Mouse (Mus musculus) forebrain, embryonic 16.5 days (tissue): ENCODE measurements around the gene Ovgp1. TPM values are rescaled to one million over a fixed set of nuclear protein-coding genes. Genes with fewer than 3 reads are reported as not detected.

Experiments used
- ATAC-seq: fragments of 200-750 bp; cut with Nextera tagmentation; 2 replicates; pipeline ENCODE4 v1.8.0; 2017; ENCODE audit warnings: mild to moderate bottlenecking, moderate library complexity
- H3K27ac ChIP-seq: fragments of 300-500 bp; sonication (generic); 2 replicates; pipeline ENCODE4 v1.5.1; 2014; ENCODE audit warnings: low read length, control low read depth
- H3K27me3 ChIP-seq: fragments of 300-500 bp; sonication (generic); replicated peaks from 2 replicates; pipeline ENCODE4 v1.6.1; 2014; ENCODE audit warnings: low read length; ENCODE audit not compliant: control insufficient read depth, insufficient read depth
- H3K36me3 ChIP-seq: fragments of 300-500 bp; sonication (generic); 2 replicates; pipeline ENCODE4 v1.6.1; 2014; ENCODE audit not compliant: control insufficient read depth, insufficient read depth
- H3K4me1 ChIP-seq: fragments of 300-500 bp; sonication (generic); replicated peaks from 2 replicates; pipeline ENCODE4 v1.6.1; 2014; ENCODE audit warnings: low read length; ENCODE audit not compliant: control insufficient read depth, insufficient read depth
- H3K4me2 ChIP-seq: fragments of 300-500 bp; sonication (generic); 2 replicates; pipeline ENCODE4 v1.6.1; 2014; ENCODE audit warnings: mild to moderate bottlenecking, low read length, control low read depth
- H3K4me3 ChIP-seq: fragments of 300-500 bp; sonication (generic); replicated peaks from 2 replicates; pipeline ENCODE4 v1.5.1; 2014; ENCODE audit warnings: mild to moderate bottlenecking, low read length, control low read depth
- H3K9ac ChIP-seq: fragments of 300-500 bp; sonication (generic); replicated peaks from 2 replicates; pipeline ENCODE4 v1.6.1; 2014; ENCODE audit warnings: low read depth, low read length, control low read depth
- H3K9me3 ChIP-seq: fragments of 300-500 bp; sonication (generic); 2 replicates; pipeline ENCODE4 v1.6.1; 2016; ENCODE audit warnings: low read length; ENCODE audit not compliant: control insufficient read depth
- WGBS: fragments of 180-500 bp; shearing (Covaris S2); extraction: QIAGEN DNeasy Blood & Tissue Kit; methylation state at CpG from one replicate; pipeline ENCODE4 v1.1.7; 2014; 5-methylcytosine and 5-hydroxymethylcytosine counted together
- polyA plus RNA-seq: library from polyadenylated mRNA; unstranded; fragments of >200 nt; fragmentation: Nextera tagmentation; extraction: Ambion mirVana; gene quantifications from 2 replicates; pipeline ENCODE4 v1.2.1, GENCODE M21; 2015

The Ovgp1 gene
- polyA plus RNA-seq = 3.8 and 3.9 TPM in 2 replicates

DNA sequence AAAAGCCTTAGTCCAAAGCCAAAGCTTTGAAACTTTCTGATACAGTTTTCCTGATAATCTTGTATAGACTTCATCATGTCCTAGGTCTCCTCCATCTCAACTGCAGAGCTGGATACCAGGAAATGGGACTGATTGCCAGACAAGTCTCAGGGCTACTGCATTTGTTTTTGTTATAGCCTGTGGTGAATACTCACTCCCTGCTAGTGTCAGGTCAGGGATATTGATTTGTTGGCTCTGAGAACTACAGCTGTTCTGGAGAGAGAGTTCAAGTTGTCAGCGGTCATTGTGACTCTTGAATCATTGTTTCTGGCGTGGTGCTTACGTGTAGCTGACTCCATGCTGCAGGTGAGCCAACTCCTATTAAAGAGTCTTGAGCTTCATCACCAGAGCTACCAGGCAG lies at the start of gene Ovgp1:
Gene Ovgp1, plus strand, starts transcription at position 301 of the 400 bp plus-strand sequence.
- 81% methylated on average over 3 of the region's 3 CpGs for WGBS
- Histone ChIP-seq H3K4me1 (no peaks in the 10 kb centered on the region), H3K9ac (no peak within 1 kb of the TSS), H3K4me3 (no peak within 1 kb of the TSS), H3K9me3 (no peaks in the 10 kb centered on the region), H3K27ac (no peak within 1 kb of the TSS), H3K36me3 (peaks cover 11% of the 10 kb centered on the region), H3K4me2 (no peak within 1 kb of the TSS), H3K27me3 (no peaks in the 10 kb centered on the region)
- ATAC-seq = no peak

DNA sequence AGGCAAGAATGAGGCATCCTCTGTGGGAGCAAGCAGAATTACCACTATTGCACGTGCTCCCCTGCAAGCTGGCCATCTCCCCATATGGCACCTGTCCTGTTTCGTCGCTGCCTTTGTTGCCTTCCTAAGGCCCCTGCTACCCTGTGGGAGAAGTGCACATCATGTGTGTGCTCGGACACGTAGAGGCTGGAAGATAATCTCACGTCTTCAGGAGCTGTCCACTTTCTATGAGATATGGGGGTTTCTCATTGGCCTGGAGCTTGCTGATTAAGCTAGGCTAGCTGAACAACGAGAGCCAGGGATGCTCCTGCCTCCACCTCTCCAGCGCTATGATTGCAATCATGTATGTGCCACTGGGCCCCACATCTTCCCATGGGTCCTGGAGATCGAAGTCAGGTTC lies 48.9 kb upstream of the Ovgp1 start:
- no peak overlapping the region for H3K9ac ChIP-seq
- no peak overlapping the region for H3K4me3 ChIP-seq
- WGBS = 90% methylated on average over 9 of the region's 9 CpGs
- no peaks in the 10 kb centered on the region for H3K27me3 ChIP-seq
- no peaks in the 10 kb centered on the region for H3K4me1 ChIP-seq
- no peak overlapping the region for H3K27ac ChIP-seq
- ATAC-seq = no peak
- H3K4me2 ChIP-seq = no peak overlapping the region
- H3K9me3 ChIP-seq = no peaks in the 10 kb centered on the region
- H3K36me3 ChIP-seq = no peaks in the 10 kb centered on the region

DNA sequence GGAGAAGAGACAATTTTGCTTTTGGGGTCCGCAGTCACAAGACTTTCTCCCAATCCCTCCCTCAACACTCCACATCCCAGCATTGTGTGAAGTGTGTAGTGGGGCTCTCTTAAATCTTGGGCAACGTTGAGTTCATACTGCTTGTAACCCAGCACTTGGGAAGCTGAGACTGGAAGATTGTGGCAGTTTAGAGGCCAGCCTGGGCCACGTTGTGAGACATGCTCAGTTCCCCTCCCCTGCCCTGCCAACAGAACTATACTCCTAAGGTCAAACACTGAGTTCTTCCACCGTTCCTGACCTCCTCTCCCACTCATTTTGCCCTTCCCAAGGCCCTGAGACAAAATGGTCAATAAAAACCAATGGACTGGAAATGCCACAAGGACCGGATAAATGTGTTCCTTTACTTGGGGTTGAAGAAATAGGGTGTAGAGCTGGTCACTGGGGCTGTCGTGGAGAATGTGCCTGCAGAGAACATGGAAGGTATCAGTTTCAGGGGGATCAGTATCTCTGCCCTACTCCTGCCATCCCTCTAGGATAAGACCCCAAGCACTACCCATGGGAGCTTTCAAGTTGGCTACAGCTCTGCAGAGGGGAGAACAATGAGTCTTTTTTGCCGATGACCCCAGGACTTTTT lies 45.8 kb upstream of the Ovgp1 start:
- Histone ChIP-seq H3K36me3 (no peaks in the 10 kb centered on the region), H3K4me1 (no peaks in the 10 kb centered on the region), H3K4me3 (no peak overlapping the region), H3K9ac (no peak overlapping the region), H3K27me3 (no peaks in the 10 kb centered on the region), H3K4me2 (no peak overlapping the region), H3K9me3 (no peaks in the 10 kb centered on the region), H3K27ac (no peak overlapping the region)
- WGBS = 83% methylated on average over 7 of the region's 7 CpGs
- no peak for ATAC-seq

DNA sequence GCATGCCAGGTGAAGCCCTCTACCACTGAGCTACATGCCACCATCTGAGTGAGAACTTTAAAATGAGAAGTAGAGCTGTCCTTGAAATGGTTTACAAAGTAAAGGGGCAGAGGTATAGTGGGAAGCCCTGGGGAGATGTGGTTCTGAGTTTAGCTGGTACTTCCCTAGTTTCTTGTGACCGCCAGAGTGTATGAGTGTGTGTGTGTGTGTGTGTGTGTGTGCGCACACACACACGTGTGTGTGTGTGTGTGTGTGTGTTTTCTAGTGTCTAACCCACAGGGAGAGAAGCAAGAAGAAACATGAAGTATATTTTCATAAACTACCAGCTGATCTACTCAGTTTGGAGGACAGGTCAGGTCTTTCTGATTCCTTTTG lies 45.3 kb upstream of the Ovgp1 start:
- H3K36me3 ChIP-seq = no peaks in the 10 kb centered on the region
- H3K27ac ChIP-seq = no peak overlapping the region
- WGBS = 82% methylated on average over 3 of the region's 3 CpGs
- no peak overlapping the region for H3K4me2 ChIP-seq
- no peak for ATAC-seq
- H3K27me3 ChIP-seq = no peaks in the 10 kb centered on the region
- H3K9ac ChIP-seq = no peak overlapping the region
- H3K4me1 ChIP-seq = no peaks in the 10 kb centered on the region
- H3K4me3 ChIP-seq = no peak overlapping the region
- no peaks in the 10 kb centered on the region for H3K9me3 ChIP-seq

DNA sequence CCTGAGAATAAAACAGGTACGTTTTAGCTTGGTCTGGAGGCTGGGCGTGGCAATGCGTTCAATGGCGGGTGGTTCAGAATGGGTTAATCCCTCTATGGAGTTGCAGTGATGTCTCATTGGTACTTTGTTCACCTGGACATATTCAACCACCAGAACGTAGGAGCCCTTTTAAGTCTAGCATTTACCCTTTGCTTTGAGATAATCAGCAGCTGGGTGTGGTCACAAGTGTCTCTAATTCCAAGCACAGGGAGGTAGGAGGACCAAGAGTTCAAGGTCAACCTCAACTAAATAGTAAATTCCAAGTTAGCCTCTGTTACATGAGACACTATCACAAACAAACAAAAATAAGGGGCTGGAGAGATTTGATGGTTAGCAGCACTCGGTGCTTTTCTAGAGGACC lies 44.7 kb upstream of the Ovgp1 start:
- no peak for ATAC-seq
- Histone ChIP-seq H3K4me1 (no peaks in the 10 kb centered on the region), H3K9ac (no peak overlapping the region), H3K27me3 (no peaks in the 10 kb centered on the region), H3K4me2 (no peak overlapping the region), H3K9me3 (no peaks in the 10 kb centered on the region), H3K27ac (no peak overlapping the region), H3K36me3 (no peaks in the 10 kb centered on the region), H3K4me3 (no peak overlapping the region)
- 87% methylated on average over 6 of the region's 6 CpGs for WGBS

DNA sequence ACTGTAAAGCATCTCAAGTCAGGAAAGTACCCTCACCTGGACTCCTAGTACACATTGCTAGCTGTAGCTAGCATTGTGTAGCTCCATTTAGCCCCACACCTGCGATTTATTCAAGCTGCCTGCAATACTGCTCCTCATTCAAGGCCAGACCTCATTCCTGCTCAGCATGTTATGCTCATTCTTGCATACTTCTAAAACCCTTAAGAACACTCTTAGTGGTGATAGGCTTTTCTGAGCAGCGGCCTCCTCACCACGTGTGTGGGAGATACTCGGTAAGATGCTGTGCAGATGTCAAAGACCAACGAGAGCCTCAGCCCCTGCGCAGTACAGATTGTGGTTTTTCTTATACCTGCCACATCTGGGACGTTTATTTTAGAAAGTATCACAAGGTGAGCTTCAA lies 43.7 kb upstream of the Ovgp1 start:
- Histone ChIP-seq H3K9me3 (no peaks in the 10 kb centered on the region), H3K4me1 (no peaks in the 10 kb centered on the region), H3K4me3 (no peak overlapping the region), H3K27ac (no peak overlapping the region), H3K4me2 (no peak overlapping the region), H3K36me3 (no peaks in the 10 kb centered on the region), H3K27me3 (no peaks in the 10 kb centered on the region), H3K9ac (no peak overlapping the region)
- 86% methylated on average over 7 of the region's 7 CpGs for WGBS
- ATAC-seq = no peak

DNA sequence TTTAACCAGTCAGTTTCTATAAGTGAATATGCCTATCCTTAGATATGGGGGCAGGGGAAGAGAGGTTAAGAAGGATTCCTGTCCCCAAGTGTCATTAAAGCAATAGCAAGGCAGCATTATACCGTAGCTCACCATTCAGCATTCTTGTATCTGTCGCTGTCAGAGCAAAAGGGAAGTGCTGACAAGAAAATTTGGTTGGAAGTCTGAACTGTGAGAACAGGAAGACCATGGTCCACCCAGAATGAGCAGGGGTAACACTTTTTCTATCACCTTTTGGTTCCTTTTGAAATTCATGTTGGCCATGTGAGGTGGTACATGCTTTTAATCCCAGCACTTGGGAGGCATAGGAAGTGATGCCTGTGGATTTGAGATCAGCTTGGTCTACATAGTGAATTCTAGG lies 42.4 kb upstream of the Ovgp1 start:
- 94% methylated on average over 2 of the region's 2 CpGs for WGBS
- H3K27me3 ChIP-seq = no peaks in the 10 kb centered on the region

DNA sequence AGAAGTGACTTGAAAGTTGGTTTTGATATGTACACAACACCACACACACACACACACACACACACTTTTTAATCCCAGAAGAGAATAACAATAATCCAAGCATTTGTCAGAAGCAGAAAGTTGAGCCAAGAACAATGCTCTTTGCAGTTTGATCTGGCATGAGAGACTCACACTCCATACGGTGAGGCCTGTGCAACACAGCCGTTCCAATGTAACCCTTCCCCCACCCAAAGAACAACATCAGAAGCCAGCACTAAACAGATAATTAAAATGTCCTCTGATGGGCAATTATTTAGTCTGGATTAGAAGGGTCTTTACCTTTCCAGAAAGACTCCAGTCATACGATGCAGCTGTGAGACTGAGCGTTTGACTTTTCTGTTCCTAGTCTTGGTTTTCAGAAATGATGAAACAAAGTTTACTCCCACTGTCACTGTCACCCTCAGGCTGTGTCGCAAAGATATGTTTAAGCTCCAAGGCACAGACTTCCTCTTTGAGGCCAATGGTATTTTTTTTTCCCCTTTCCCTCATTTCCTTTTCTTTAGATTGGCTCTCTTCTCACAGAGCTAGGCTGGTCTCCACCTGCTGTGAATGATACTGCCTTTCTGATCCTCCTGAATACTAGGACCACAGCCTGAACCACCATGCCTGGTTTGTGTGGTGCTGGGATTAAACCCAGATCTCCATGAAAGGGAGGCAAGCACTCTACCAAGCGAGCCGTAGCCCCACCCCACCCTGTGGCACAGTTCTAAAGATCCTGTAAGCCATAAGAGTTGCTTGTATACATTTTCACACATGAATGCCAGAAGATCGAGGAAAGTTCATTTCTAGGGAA lies 41.1 kb upstream of the Ovgp1 start, which contains the start of gene I830077J02Rik:
Gene I830077J02Rik, minus strand, starts transcription at position 425 of the 832 bp plus-strand sequence.
- no peaks in the 10 kb centered on the region for H3K4me1 ChIP-seq
- no peaks in the 10 kb centered on the region for H3K27me3 ChIP-seq
- no peak for ATAC-seq
- 86% methylated on average over 8 of the region's 8 CpGs for whole genome bisulfite sequencing
- no peak within 1 kb of the TSS for H3K4me2 ChIP-seq
- H3K27ac ChIP-seq = no peak within 1 kb of the TSS
- no peak within 1 kb of the TSS for H3K9ac ChIP-seq
- no peak within 1 kb of the TSS for H3K4me3 ChIP-seq
- no peaks in the 10 kb centered on the region for H3K36me3 ChIP-seq
- no peaks in the 10 kb centered on the region for H3K9me3 ChIP-seq

More for the DNA sequence above, 42.4 kb upstream of the Ovgp1 start:
- H3K4me3 ChIP-seq = no peak overlapping the region
- H3K36me3 ChIP-seq = no peaks in the 10 kb centered on the region
- ATAC-seq = no peak
- H3K4me2 ChIP-seq = no peak overlapping the region
- no peak overlapping the region for H3K27ac ChIP-seq
- no peaks in the 10 kb centered on the region for H3K4me1 ChIP-seq
- H3K9me3 ChIP-seq = no peaks in the 10 kb centered on the region
- no peak overlapping the region for H3K9ac ChIP-seq

DNA sequence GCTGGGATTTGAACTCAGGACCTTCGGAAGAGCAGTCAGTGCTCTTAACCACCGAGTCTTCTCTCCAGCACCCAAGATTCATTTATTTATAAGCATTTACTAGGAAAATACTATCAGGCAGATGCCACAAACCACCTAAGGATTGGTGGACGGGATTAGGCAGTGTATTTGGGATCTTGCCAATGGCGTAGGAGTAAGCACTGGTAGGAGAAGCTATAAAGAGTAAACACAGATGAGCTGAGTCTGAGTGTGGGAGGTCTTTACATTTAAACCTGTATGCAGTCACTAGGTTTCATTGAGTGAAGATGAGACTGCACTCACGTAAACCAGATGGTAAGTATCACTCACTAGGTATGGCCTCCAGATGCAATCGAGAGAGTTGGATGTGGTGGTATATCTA lies 39.6 kb upstream of the Ovgp1 start:
- Histone ChIP-seq H3K27ac (no peak overlapping the region), H3K4me1 (no peaks in the 10 kb centered on the region), H3K9ac (no peak overlapping the region), H3K36me3 (no peaks in the 10 kb centered on the region), H3K4me3 (no peak overlapping the region), H3K9me3 (no peaks in the 10 kb centered on the region), H3K4me2 (no peak overlapping the region), H3K27me3 (no peaks in the 10 kb centered on the region)
- WGBS = 96% methylated on average over 6 of the region's 6 CpGs
- no peak for ATAC-seq
